Mouse (Mus musculus) B cell, adult 2 months (primary cell): Measurements from ENCODE around the gene Cmtm4.
A peak's percentile ranks its signal among the peaks of the same experiment; 100 is the strongest.

ENCODE experiments used
- DNase-seq, 2 experiments: peaks; one replicate each; pipeline ENCODE4 v3.0.0; 2022

Cmtm4 gene

DNA sequence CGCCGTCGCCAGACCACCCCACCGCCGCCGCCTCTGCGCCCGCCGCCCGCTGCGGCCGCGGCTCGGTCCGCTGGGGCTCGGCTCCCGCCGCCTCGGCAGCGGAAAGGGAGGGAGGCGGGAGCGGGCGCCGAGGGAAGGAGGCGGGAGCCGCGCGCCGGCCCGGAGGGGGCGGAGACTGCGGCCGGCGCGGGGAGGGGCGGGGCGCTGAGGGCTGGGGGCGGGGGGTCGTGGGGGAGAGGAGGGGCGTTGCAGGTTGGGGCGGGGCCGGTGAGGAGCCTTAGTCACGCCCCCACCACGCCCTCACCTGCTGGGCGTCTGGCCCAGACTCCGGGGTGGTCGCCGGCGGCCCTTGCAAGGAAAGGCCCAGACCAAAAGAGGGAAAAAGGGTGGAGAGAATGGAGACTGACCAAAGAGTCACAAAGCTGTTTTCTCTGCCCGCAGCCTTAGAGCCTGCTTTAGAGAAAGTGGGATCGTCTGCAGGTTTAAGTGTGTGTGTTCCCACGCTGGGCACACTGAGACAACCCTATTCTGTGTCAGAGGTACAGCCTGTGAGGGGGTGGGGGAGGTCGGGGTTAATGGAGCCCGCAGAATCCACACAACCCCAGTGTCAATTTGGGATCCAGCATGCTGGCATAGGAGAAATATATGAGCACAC, at the start of gene Cmtm4:
TSS of gene Cmtm4 (minus strand) at position 105 of the 655 bp plus-strand sequence.
- DNase-seq: peak; percentile 35 to 40

GRCm38 (mm10) chr8:104445248-104445647, 49.6 kb upstream of the Cmtm4 start:
- no peak for DNase-seq

GRCm38 (mm10) chr8:104443125-104443679, 47.6 kb upstream of the Cmtm4 start:
- no peak for DNase-seq

DNA sequence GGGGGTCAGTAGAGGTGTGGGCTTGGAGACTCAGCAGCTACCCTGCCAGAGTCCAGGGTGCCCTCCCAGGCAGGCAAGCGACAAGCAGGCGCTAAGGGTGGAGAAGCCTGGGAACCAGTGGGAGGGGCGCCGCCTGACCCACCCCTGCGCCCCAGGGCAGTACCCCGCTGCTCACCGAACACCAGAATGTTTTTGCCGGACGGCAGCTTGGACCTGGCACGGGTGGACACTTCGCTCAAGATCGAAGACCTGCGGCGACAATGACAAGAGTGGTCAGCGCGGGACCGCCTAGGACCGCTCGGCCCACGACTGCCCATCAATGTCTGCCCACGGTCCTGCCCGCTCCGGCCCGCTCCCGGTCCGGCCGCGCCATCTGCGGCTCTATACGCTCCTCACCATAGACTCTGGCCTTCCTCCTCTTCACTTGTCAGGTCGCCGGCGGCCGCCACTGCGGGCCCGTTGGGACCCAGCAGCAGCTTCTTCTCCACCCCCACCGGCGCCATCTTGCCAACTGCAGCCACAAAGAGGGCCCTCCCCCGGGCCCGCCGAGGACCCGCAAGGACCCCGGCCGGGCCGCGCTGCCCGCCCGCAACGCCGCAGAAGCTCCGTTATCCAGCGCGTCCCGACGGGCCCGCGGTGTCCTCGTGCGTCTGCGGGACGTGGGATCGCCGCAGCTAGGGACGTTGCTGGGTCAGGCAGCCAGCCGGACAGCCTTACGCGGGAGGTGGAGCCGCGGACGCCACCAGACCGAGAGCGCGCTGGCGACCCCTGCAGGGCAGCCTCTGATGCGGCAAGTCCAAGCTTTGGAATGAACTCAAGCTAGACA, 46.9 kb upstream of the Cmtm4 start, which contains the start of gene Dync1li2:
TSS of gene Dync1li2 (minus strand) at position 749 of the 826 bp plus-strand sequence.
- peak; percentile 95 to 96 for DNase-seq

DNA sequence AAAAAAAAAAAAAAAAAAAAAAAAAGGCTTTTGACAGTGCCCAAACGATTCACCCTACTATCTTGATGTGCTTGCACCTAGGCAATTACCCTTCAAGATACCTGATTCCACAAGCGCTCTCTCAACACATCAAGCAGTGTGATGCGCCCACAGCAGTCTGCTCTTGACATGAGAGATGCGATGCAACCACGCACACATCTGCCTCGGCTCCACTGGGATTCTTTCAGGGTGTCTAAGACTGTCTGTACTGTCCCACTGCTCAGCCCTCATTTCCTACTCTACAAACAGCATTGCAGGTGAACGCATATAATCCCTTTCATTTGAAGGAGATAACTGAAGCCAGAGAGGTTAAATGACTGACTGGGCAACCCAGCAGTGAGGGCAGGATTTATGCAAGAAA, 46.0 kb upstream of the Cmtm4 start:
- DNase-seq: no peak

GRCm38 (mm10) chr8:104439461-104439860, 43.9 kb upstream of the Cmtm4 start:
- DNase-seq: no peak

DNA sequence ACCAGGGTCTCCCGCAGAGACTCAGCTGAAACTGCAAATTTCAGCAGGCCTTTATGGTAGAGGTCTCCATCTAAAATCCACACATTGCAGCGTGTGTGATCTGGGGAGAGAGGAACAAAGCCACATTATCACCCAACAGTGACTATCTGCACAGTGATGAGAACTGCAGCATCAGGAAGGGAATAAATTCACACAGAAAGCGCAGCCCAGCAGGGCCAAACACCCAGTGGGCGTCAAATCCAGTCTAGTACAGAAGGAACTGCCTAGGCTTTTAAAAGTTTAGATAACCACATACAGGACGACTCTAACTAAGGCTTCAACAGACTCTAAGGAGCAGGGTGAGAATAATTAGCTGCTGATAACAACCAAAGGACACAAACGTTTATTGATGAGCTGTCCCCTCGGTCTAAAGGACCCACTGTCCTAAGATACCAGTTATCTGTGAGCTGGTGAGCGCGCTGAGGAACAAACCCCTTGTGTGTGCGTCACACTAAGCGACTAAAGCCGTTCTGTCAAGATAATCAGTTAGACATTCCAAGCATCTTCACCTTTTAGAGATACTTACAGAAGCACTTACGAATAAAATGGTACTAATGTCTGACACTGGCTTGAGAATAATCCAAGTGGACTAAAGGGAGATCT, 42.0 kb upstream of the Cmtm4 start:
- no peak for DNase-seq

GRCm38 (mm10) chr8:104436591-104436990, 41.0 kb upstream of the Cmtm4 start:
- no peak for DNase-seq

DNA sequence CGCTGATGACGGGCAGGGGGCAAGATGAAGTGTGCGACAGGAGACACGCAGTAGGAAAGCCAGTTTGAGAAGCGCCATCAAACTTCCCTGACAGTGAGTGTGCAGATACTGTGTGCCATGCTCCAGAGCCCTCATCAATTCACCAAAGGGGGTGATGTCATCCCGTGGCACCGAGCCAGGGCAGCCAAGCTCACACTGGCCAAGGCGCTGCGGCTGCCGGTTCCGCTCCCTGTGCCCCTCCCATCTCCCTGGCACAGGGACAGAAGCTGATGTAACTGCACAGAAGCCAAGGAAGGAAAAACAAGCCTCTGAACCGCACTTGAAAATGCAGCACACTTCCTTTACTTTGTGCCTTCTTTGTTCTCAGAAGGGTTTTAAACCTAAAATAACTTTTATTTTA, 40.4 kb upstream of the Cmtm4 start:
- DNase-seq: peak; percentile 72 to 79

DNA sequence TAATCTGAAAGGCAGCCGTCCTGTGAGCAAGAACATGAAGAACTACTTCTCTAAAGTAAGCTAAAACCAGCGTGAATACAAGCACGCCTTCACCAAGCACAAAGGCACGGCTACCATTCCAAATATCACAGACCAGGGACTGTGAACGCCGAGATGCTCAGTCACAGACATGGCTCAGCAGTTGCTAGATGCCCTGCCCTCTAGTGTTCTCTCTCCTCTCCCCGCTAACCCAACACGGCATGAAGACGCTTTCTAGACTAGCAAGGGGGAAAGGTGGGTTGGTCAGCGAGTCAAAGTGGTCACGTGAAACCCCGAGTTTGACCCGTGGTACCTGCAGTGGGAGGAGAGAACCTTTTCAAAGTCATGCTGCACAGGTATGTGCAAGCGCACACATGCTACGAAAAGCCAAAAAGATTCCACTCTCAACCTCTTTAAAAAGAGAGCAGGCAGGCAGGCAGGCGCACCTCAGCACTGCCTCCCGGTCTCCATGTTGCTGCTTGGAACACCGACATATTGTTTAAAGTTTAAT, 39.3 kb upstream of the Cmtm4 start:
- no peak for DNase-seq

- no peak for DNase-seq
These were observed 38.7 kb upstream of the Cmtm4 start for GRCm38 (mm10) chr8:104434275-104434674.

DNA sequence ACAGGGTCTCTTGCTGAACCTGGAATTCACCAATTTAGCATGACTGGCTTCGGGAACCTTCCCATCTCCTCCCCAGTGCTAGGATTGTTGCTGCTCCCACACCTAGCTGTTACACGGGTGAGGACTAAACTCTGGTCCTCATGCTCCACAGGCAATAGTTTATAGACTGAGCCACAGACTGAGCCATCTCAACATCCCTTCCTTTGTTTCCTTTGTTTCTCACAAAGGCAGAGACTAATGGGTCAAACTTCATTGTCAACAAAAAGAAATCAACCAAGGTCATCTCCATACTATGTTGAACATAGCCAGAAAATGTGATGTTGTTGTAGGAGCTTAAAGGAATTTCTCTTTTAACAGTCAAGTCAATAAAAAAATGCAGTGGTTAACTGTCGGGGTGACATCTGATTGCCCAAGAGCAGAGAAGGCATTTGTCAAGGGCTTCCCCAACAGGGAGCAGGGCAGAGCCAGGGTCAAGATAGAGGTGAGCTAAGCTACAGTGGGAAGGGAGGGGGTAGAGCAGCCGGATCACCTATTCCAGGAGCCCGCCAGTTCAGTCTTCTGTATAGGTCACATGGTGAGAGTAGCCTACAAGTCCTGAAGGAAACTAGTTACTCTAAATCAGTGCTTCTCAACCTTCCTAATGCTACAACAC, 37.7 kb upstream of the Cmtm4 start:
- no peak for DNase-seq

DNA sequence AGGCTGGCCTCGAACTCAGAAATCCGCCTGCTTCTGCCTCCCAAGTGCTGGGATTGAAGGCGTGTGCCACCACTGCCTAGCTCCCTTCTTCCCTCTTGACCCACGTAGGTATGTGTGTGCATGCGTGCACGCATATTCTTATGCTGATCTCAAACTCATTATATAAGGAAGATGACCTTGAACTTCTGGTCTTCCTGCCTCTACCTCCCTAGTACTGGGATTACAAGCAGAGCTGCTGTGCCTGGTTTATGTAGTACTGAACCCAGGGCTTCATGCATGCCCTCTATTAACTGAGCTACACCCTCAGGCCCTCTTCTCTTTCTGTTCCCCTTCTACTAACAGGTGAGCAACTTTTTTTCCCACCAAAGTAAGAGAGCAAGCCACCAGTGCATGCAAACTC, 37.0 kb upstream of the Cmtm4 start:
- DNase-seq: no peak

DNA sequence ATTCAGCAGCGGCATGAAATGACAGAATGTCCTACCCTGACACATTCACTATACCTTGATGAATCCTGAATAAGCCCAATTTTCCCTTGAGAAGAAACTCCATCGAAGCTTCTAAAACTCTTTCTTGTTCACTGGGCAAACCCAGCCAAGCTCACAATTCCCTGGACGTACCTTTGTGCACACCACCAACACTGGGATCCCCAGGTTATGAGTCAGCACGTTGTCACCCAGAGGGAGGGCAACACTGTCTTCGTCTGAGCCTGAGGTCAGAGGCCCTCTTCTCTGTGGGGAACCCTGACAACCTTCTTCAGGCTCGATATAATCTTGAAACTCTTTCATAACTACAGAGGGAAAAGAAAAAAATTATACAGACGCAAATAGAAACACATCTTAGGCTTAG, 34.6 kb upstream of the Cmtm4 start:
- DNase-seq: no peak

- no peak for DNase-seq
These were observed 32.1 kb upstream of the Cmtm4 start for GRCm38 (mm10) chr8:104427703-104428102.

DNA sequence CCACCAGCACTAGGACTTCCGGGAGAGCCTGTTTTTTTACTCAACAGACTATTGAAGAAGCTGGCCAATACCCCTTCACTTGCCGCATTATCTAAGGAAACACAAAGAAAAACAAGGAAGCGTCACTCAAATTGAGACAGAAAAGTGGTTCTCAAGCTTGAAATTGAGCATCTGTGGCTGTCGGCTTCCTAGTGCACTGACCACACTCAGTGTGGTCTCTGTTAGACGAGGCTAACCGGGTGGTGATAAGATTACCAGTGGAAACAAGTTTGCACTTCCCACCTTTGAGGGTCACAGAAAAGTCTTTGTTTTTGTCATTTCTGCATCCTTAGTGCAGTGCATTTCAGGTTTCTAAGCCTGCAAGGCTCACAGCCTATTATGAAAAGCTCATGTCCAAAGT, 26.7 kb upstream of the Cmtm4 start:
- no peak for DNase-seq

GRCm38 (mm10) chr8:104416022-104416421, 20.4 kb upstream of the Cmtm4 start:
- DNase-seq: no peak

- no peak for DNase-seq
These were observed 18.6 kb upstream of the Cmtm4 start for GRCm38 (mm10) chr8:104414204-104414603.

GRCm38 (mm10) chr8:104413770-104414169, 18.2 kb upstream of the Cmtm4 start:
- DNase-seq: no peak

GRCm38 (mm10) chr8:104412805-104413532, 17.4 kb upstream of the Cmtm4 start:
- no peak for DNase-seq

DNA sequence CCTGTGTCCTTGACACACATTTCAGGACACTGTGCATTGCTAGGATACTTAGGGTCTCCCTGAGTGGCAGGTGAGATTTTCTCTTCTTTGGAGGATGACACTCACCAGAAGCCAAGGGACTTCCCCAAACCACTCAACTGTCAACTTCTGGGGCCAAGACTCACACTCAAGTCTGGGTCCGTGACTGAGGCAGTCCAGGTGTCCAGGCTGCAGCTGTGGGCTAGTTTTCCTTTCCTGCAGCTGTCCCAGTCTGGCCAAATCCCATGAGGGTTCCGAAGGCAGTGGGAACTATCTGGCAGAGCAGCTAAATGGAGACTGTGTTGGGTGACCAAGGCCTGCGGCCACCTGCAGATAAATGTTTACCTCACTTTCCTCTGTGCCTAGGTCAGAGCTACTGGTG, 16.4 kb upstream of the Cmtm4 start:
- peak; percentile 3 to 7 for DNase-seq

DNA sequence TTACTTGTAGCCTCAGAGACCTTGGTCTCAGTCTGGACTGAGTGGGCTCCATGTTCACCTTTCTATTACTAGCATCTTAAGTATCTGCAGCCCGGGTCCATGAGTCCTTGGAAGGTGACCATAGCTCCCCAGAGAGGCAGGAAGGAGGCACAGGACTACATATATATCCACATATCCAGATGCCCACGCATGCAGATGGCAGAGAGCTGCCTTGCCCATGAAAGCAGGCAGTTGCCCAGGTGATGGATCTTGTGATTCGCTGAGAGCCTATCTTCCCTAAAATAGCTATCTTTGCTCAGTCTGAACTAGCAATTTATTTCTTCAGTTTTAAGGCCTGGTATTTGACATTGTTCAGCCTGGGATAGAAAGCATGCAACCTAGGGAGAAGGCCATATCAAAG, 15.9 kb upstream of the Cmtm4 start:
- DNase-seq: no peak
